Mouse (Mus musculus) thymus, adult 2 months (tissue): ENCODE results near the gene Ap2a2.

Experiments
- CTCF ChIP-seq: fragments of 200-500 bp; IDR thresholded peaks from 2 replicates; pipeline ENCODE4 v1.5.1; 2012; ENCODE audit warnings: mild to moderate bottlenecking, control low read depth, low read length, moderate library complexity, borderline replicate concordance; ENCODE audit not compliant: control insufficient read depth, poor library complexity, insufficient read depth; ENCODE audit errors: extremely low read depth
- POLR2A ChIP-seq: fragments of 200-500 bp; IDR thresholded peaks from 2 replicates; pipeline ENCODE4 v1.6.1; 2012; ENCODE audit warnings: mild to moderate bottlenecking, low read length, control low read depth, moderate library complexity; ENCODE audit not compliant: control insufficient read depth, poor library complexity, insufficient read depth; ENCODE audit errors: extremely low read depth

DNA sequence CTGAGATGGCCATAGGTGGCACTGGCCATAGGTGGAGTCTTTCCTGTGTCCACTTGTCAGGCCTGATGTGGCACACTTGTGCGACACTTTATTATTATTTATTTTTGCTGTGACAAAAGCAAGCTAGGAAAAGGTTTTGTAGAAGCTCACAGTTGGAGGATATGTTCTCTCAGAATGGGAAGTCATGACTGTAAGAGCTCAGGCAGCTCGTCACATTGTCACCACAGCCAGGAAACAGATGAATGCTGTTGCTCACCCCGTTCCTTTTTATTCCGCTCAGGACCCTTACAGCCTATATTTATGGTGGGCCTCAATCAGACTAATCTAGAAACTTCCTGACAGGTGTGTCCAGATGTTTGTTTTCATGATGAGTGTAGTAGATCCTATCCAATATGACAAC lies 1.5 kb upstream of the Ap2a2 start:
- TF ChIP-seq POLR2A, result no peak
- no peak for TF ChIP-seq CTCF
